ENCODE assay signal across 8 mouse cellular contexts in genomic region chr5:31153516-31154151, GRCm38 (mm10). TPM values are rescaled to one million over a fixed set of nuclear protein-coding genes. Genes with fewer than 3 reads are reported as not detected.
DNase-seq lines count a peak whose midpoint lies in the region; ATAC-seq lines count a peak whose summit lies in the region.

No protein-coding gene starts in this region.

- H3K36me3 ChIP-seq in embryonic facial prominence, embryonic 13.5 days, result peaks cover 49% of the 10 kb centered on the region
- H3K36me3 ChIP-seq in heart, embryonic 14.5 days (ENCODE audit: control insufficient read depth, insufficient read depth, low read length), result peaks cover 45% of the 10 kb centered on the region
- peaks cover 28% of the 10 kb centered on the region for H3K36me3 ChIP-seq in limb, embryonic 15.5 days
- H3K36me3 ChIP-seq in neural tube, embryonic 14.5 days (ENCODE audit: control insufficient read depth, insufficient read depth, low read length), result peaks cover 22% of the 10 kb centered on the region

- no peaks in the 10 kb centered on the region for H3K27me3 ChIP-seq in embryonic facial prominence, embryonic 13.5 days
- H3K27me3 ChIP-seq in heart, embryonic 14.5 days (ENCODE audit: control insufficient read depth, insufficient read depth, low read length), result no peaks in the 10 kb centered on the region
- H3K27me3 ChIP-seq in limb, embryonic 15.5 days, result no peaks in the 10 kb centered on the region
- H3K27me3 ChIP-seq in neural tube, embryonic 14.5 days (ENCODE audit: control insufficient read depth, insufficient read depth, low read length), result no peaks in the 10 kb centered on the region

- peak overlapping the region; percentile 88 for H3K4me2 ChIP-seq in embryonic facial prominence, embryonic 13.5 days
- peak overlapping the region; percentile 94 for H3K4me2 ChIP-seq in heart, embryonic 14.5 days (ENCODE audit: low read length)
- peak overlapping the region; percentile 79 for H3K4me2 ChIP-seq in limb, embryonic 15.5 days
- H3K4me2 ChIP-seq in neural tube, embryonic 14.5 days (ENCODE audit: low read depth, low read length), result peak overlapping the region; percentile 67

- peak; percentile 20; the same call in 1 of the 2 replicates for ATAC-seq in frontal cortex, adult (ENCODE audit: low TSS enrichment)
- 0 out of 2 replicates have a peak, but pooled peaks have one; percentile 12 for ATAC-seq in embryonic facial prominence, embryonic 13.5 days (ENCODE audit: insufficient number of reproducible peaks, insufficient read depth, low FRiP score, low TSS enrichment, low read depth)
- no peak for ATAC-seq in heart, embryonic 14.5 days (ENCODE audit: insufficient number of reproducible peaks, insufficient read depth, low FRiP score, low read depth)
- no peak for ATAC-seq in limb, embryonic 15.5 days (ENCODE audit: insufficient number of reproducible peaks, low FRiP score, low TSS enrichment, low read depth)
- ATAC-seq in neural tube, embryonic 14.5 days (ENCODE audit: low read depth), result peak; percentile 32

- 40% methylated on average over 6 of the region's 6 CpGs for WGBS in embryonic facial prominence, embryonic 13.5 days
- 22% methylated on average over 6 of the region's 6 CpGs for WGBS in heart, embryonic 14.5 days
- 37% methylated on average over 6 of the region's 6 CpGs for WGBS in limb, embryonic 15.5 days
- 44% methylated on average over 6 of the region's 6 CpGs for WGBS in neural tube, embryonic 14.5 days

- H3K9ac ChIP-seq in embryonic facial prominence, embryonic 13.5 days, result peak overlapping the region; percentile 80
- peak overlapping the region; percentile 81 for H3K9ac ChIP-seq in heart, embryonic 14.5 days (ENCODE audit: low read length)
- peak overlapping the region; percentile 56 for H3K9ac ChIP-seq in limb, embryonic 15.5 days
- H3K9ac ChIP-seq in neural tube, embryonic 14.5 days (replicated peaks; ENCODE audit: low read depth, low read length), result peak overlapping the region; percentile 54

- H3K4me1 ChIP-seq in embryonic facial prominence, embryonic 13.5 days, result peaks cover 13% of the 10 kb centered on the region
- H3K4me1 ChIP-seq in heart, embryonic 14.5 days (ENCODE audit: control insufficient read depth in 2 of 2, insufficient read depth in 2 of 2, low read length in 2 of 2), result peaks cover 5 to 12% of the 10 kb centered on the region in 2 experiments; a peak in 3 of 4 replicates
- peaks cover 12% of the 10 kb centered on the region for H3K4me1 ChIP-seq in limb, embryonic 15.5 days
- peaks cover 12% of the 10 kb centered on the region for H3K4me1 ChIP-seq in neural tube, embryonic 14.5 days (ENCODE audit: control insufficient read depth, insufficient read depth, low read length)

- H3K9me3 ChIP-seq in embryonic facial prominence, embryonic 13.5 days, result no peaks in the 10 kb centered on the region
- no peaks in the 10 kb centered on the region for H3K9me3 ChIP-seq in heart, embryonic 14.5 days (ENCODE audit: control insufficient read depth, low read length)
- no peaks in the 10 kb centered on the region for H3K9me3 ChIP-seq in limb, embryonic 15.5 days
- no peaks in the 10 kb centered on the region for H3K9me3 ChIP-seq in neural tube, embryonic 14.5 days (ENCODE audit: control insufficient read depth, low read length)

- H3K27ac ChIP-seq in embryonic facial prominence, embryonic 13.5 days, result peak overlapping the region; percentile 80
- H3K27ac ChIP-seq in heart, embryonic 14.5 days (replicated peaks in 1 of 2; ENCODE audit: control insufficient read depth in 1 of 2, insufficient read depth in 1 of 2, low read depth in 2 of 2, low read length in 2 of 2), result peak overlapping the region; percentile 6 to 69; a peak in 3 of 4 replicates
- H3K27ac ChIP-seq in limb, embryonic 15.5 days, result peak overlapping the region; percentile 89
- H3K27ac ChIP-seq in neural tube, embryonic 14.5 days (ENCODE audit: low read depth, low read length), result no peak overlapping the region

- no peak for DNase-seq in frontal cortex, postnatal 10 days (ENCODE audit: low spot score in 2 of 2)
- DNase-seq in ovary, adult 18-20 months (ENCODE audit: low spot score), result no peak
- no peak for DNase-seq in layer of hippocampus, adult 9-10 months (ENCODE audit: low spot score)

- peak overlapping the region; percentile 69 for H3K4me3 ChIP-seq in embryonic facial prominence, embryonic 13.5 days
- H3K4me3 ChIP-seq in heart, embryonic 14.5 days (ENCODE audit: control insufficient read depth in 1 of 2, insufficient read depth in 1 of 2, low read depth in 1 of 2, low read length in 2 of 2), result peak overlapping the region; percentile 59 to 62
- peak overlapping the region; percentile 71 for H3K4me3 ChIP-seq in limb, embryonic 15.5 days
- peak overlapping the region; percentile 51 for H3K4me3 ChIP-seq in neural tube, embryonic 14.5 days (ENCODE audit: low read depth, low read length)

RNA-seq across cellular contexts. Expression of gene Mpv17, which starts 0.4 kb away (rescaled TPM):
- polyA plus RNA-seq in embryonic facial prominence, embryonic 13.5 days (2015; fragmentation: Nextera tagmentation; extraction: Ambion mirVana), result 69.4 and 70.2 TPM in 2 replicates
- polyA plus RNA-seq in heart, embryonic 14.5 days (2014; fragmentation: Nextera tagmentation; extraction: Ambion mirVana), result 98.9 and 111 TPM in 2 replicates
- polyA plus RNA-seq in limb, embryonic 15.5 days (2015; fragmentation: Nextera tagmentation; extraction: Ambion mirVana), result 64.0 and 70.5 TPM in 2 replicates
- 58.3 and 58.4 TPM in 2 replicates for polyA plus RNA-seq in neural tube, embryonic 14.5 days (2014; fragmentation: Nextera tagmentation; extraction: Ambion mirVana)

RNA-seq across cellular contexts. Expression of gene Ucn, which starts 15.0 kb away (rescaled TPM):
- not detected in 2 replicates for polyA plus RNA-seq in embryonic facial prominence, embryonic 13.5 days (2015; fragmentation: Nextera tagmentation; extraction: Ambion mirVana)
- not detected in 2 replicates for polyA plus RNA-seq in heart, embryonic 14.5 days (2014; fragmentation: Nextera tagmentation; extraction: Ambion mirVana)
- polyA plus RNA-seq in limb, embryonic 15.5 days (2015; fragmentation: Nextera tagmentation; extraction: Ambion mirVana), result not detected in 2 replicates
- polyA plus RNA-seq in neural tube, embryonic 14.5 days (2014; fragmentation: Nextera tagmentation; extraction: Ambion mirVana), result not detected in 2 replicates

RNA-seq across cellular contexts. Expression of gene Gm29609, which starts 26.1 kb away (rescaled TPM):
- polyA plus RNA-seq in embryonic facial prominence, embryonic 13.5 days (2015; fragmentation: Nextera tagmentation; extraction: Ambion mirVana), result 0.41 and 2.6 TPM in 2 replicates
- polyA plus RNA-seq in heart, embryonic 14.5 days (2014; fragmentation: Nextera tagmentation; extraction: Ambion mirVana), result 1.1 and 2.0 TPM in 2 replicates
- polyA plus RNA-seq in limb, embryonic 15.5 days (2015; fragmentation: Nextera tagmentation; extraction: Ambion mirVana), result 1.2 and 1.3 TPM in 2 replicates
- polyA plus RNA-seq in neural tube, embryonic 14.5 days (2014; fragmentation: Nextera tagmentation; extraction: Ambion mirVana), result 2.3 and 2.5 TPM in 2 replicates

RNA-seq across cellular contexts. Expression of gene Gtf3c2, which starts 26.3 kb away (rescaled TPM):
- polyA plus RNA-seq in embryonic facial prominence, embryonic 13.5 days (2015; fragmentation: Nextera tagmentation; extraction: Ambion mirVana), result 81.9 and 87.5 TPM in 2 replicates
- 39.9 and 42.6 TPM in 2 replicates for polyA plus RNA-seq in heart, embryonic 14.5 days (2014; fragmentation: Nextera tagmentation; extraction: Ambion mirVana)
- 59.1 and 65.6 TPM in 2 replicates for polyA plus RNA-seq in limb, embryonic 15.5 days (2015; fragmentation: Nextera tagmentation; extraction: Ambion mirVana)
- 55.5 and 60.3 TPM in 2 replicates for polyA plus RNA-seq in neural tube, embryonic 14.5 days (2014; fragmentation: Nextera tagmentation; extraction: Ambion mirVana)

RNA-seq across cellular contexts. Expression of gene Trim54, which starts 37.1 kb away (rescaled TPM):
- polyA plus RNA-seq in embryonic facial prominence, embryonic 13.5 days (2015; fragmentation: Nextera tagmentation; extraction: Ambion mirVana), result 0.37 and 0.62 TPM in 2 replicates
- 7.0 and 9.3 TPM in 2 replicates for polyA plus RNA-seq in heart, embryonic 14.5 days (2014; fragmentation: Nextera tagmentation; extraction: Ambion mirVana)
- polyA plus RNA-seq in limb, embryonic 15.5 days (2015; fragmentation: Nextera tagmentation; extraction: Ambion mirVana), result 7.6 and 21.7 TPM in 2 replicates
- not detected in 2 replicates for polyA plus RNA-seq in neural tube, embryonic 14.5 days (2014; fragmentation: Nextera tagmentation; extraction: Ambion mirVana)

Comparison
In these comparisons a context has a peak if more than half of its experiments do, and no peak if none do; other contexts are left out.
1. ATAC-seq: peak in frontal cortex, adult (single experiment), embryonic facial prominence, embryonic 13.5 days (single experiment) and neural tube, embryonic 14.5 days (single experiment); none in heart, embryonic 14.5 days (single experiment) and limb, embryonic 15.5 days (single experiment).
2. Peak in every context shown above with its lines, with median percentiles within 50 percentile points of each other: H3K4me2 ChIP-seq, H3K4me3 ChIP-seq and H3K9ac ChIP-seq.